Mouse (Mus musculus) hindbrain, embryonic 14.5 days (tissue): ENCODE measurements at regions not wholly inside any gene's neighbourhood (a gene's known extent, or its start where the extent isn't known, plus 50 kb on each side); places are given as distances from the start of the nearest gene placed in this dataset.

Source experiments
- ATAC-seq: fragments of 200-750 bp; cut with Nextera tagmentation; 2 replicates; pipeline ENCODE4 v1.8.0; 2017; ENCODE audit warnings: moderate number of reproducible peaks, mild to moderate bottlenecking, moderate TSS enrichment, moderate library complexity; ENCODE audit not compliant: low FRiP score
- DNase-seq: peaks from one replicate; pipeline ENCODE4 v3.0.0-alpha.2; 2015; ENCODE audit warnings: low spot score
- H3K27ac ChIP-seq: fragments of 300-500 bp; sonication (generic); 2 replicates; pipeline ENCODE4 v1.5.1; 2014; ENCODE audit warnings: mild to moderate bottlenecking, moderate library complexity
- H3K27me3 ChIP-seq: fragments of 300-500 bp; sonication (generic); 2 replicates; pipeline ENCODE4 v1.6.1; 2014; ENCODE audit warnings: mild to moderate bottlenecking, low read length, mixed read lengths; ENCODE audit not compliant: control insufficient read depth, insufficient read depth
- H3K36me3 ChIP-seq: fragments of 300-500 bp; sonication (generic); replicated peaks from 2 replicates; pipeline ENCODE4 v1.6.1; 2014; ENCODE audit not compliant: control insufficient read depth, insufficient read depth
- H3K4me1 ChIP-seq: fragments of 300-500 bp; sonication (generic); replicated peaks from 2 replicates; pipeline ENCODE4 v1.6.1; 2014; ENCODE audit warnings: antibody characterized with exemption, low read length, mixed read lengths; ENCODE audit not compliant: control insufficient read depth, insufficient read depth
- H3K4me2 ChIP-seq: fragments of 300-500 bp; sonication (generic); replicated peaks from 2 replicates; pipeline ENCODE4 v1.6.1; 2014; ENCODE audit warnings: mild to moderate bottlenecking, moderate library complexity
- H3K4me3 ChIP-seq: fragments of 300-500 bp; sonication (generic); replicated peaks from 2 replicates; pipeline ENCODE4 v1.5.1; 2014; ENCODE audit warnings: mild to moderate bottlenecking, low read length
- H3K9ac ChIP-seq: fragments of 300-500 bp; sonication (generic); 2 replicates; pipeline ENCODE4 v1.6.1; 2014
- H3K9me3 ChIP-seq: fragments of 300-500 bp; sonication (generic); 2 replicates; pipeline ENCODE4 v1.6.1; 2016; ENCODE audit warnings: low read length; ENCODE audit not compliant: control insufficient read depth
- WGBS: fragments of 180-500 bp; shearing (Covaris S2); extraction: QIAGEN DNeasy Blood & Tissue Kit; methylation state at CpG from one replicate; pipeline ENCODE4 v1.1.7; 2014; 5-methylcytosine and 5-hydroxymethylcytosine counted together

DNA sequence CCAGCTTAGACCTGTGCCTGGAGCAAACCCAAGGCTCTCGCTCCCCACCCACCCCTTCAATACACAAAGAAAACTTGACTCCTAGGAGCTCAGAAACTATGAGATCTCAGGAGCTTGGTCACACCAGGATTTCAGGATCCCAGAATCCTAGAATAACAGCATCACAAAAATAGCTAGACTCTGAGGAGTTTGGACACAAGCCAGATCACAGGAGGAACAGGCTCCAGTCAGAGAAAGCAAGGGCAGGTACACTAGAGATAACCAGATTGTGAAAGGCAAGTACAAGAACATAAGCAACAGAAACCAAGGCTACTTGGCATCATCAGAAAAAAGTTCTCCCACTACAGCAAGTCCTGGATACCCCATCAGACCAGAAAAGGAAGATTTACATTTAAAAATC is 221.5 kb downstream of the Epha7 start:
- no peak for ATAC-seq
- H3K27me3 ChIP-seq, result no peaks in the 10 kb centered on the region
- H3K27ac ChIP-seq, result no peak overlapping the region
- WGBS, result 95% methylated on average over 1 of the region's 1 CpGs
- H3K9ac ChIP-seq, result no peak overlapping the region
- no peak overlapping the region for H3K4me2 ChIP-seq
- H3K4me1 ChIP-seq, result no peaks in the 10 kb centered on the region
- H3K36me3 ChIP-seq, result no peaks in the 10 kb centered on the region
- H3K9me3 ChIP-seq, result no peaks in the 10 kb centered on the region
- DNase-seq, result no peak
- H3K4me3 ChIP-seq, result no peak overlapping the region

GRCm38 (mm10) chr4:29039993-29040392 is 227.1 kb downstream of the Epha7 start:
- H3K4me1 ChIP-seq, result no peaks in the 10 kb centered on the region
- WGBS, result 64% methylated on average over 1 of the region's 1 CpGs
- H3K9ac ChIP-seq, result no peak overlapping the region
- H3K4me3 ChIP-seq, result no peak overlapping the region
- H3K27ac ChIP-seq, result no peak overlapping the region
- ATAC-seq (no peak), DNase-seq (no peak)
- no peak overlapping the region for H3K4me2 ChIP-seq
- no peaks in the 10 kb centered on the region for H3K36me3 ChIP-seq
- H3K27me3 ChIP-seq, result no peaks in the 10 kb centered on the region
- no peaks in the 10 kb centered on the region for H3K9me3 ChIP-seq

DNA sequence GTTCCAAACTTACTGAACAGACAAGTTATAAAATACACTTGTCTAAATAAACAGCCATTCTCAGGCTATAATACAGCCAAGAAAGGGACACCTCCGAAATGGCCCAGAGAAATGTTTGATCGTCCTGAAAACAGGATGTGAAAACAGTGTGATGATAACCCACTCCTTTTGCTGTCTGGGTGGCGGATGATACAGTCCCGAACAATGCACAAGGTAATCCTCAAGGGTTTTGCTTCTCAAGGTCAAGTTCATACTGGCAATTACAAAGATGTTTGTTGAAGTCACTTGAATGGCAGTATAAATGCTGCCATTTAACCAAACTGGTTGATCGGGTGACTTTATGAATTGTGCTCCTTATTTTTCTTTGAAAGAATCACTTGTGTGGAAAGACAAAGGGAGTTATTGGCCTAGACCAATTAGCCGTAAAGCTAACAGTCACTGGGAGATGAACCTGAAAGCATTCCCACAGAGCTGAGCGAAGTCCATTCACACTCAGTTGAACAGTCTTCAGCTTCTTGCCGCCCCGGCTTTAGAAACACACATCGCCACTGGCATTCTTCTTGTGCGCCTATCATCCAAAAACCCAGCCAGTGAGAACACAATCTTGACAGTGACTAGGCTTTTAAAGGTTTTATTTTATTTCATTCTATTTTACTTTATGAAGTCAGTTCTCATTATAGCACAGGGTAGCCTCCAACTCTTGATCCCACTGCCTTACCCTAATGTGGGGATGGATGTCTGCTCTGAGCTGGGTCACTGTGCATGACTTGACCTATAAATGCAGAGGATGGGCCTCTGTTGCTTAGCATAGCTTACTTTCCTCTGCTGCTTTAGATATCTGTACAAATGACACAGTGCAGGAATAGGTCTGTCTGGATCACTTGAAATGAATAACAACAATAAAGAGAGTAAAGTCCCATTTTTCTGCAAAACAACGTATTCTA is 256.0 kb downstream of the Epha7 start:
- H3K4me2 ChIP-seq, result no peak overlapping the region
- H3K4me1 ChIP-seq, result no peaks in the 10 kb centered on the region
- ATAC-seq (peak; percentile 64; the same call in 1 of the 2 replicates), DNase-seq (no peak)
- H3K36me3 ChIP-seq, result no peaks in the 10 kb centered on the region
- no peaks in the 10 kb centered on the region for H3K9me3 ChIP-seq
- WGBS, result 30% methylated on average over 12 of the region's 12 CpGs
- no peaks in the 10 kb centered on the region for H3K27me3 ChIP-seq
- H3K27ac ChIP-seq, result no peak overlapping the region
- no peak overlapping the region for H3K4me3 ChIP-seq
- H3K9ac ChIP-seq, result no peak overlapping the region

- DNase-seq (no peak), ATAC-seq (no peak)
- no peaks in the 10 kb centered on the region for H3K36me3 ChIP-seq
Observed at GRCm38 (mm10) chr4:29074204-29074603, 261.3 kb downstream of the Epha7 start.

DNA sequence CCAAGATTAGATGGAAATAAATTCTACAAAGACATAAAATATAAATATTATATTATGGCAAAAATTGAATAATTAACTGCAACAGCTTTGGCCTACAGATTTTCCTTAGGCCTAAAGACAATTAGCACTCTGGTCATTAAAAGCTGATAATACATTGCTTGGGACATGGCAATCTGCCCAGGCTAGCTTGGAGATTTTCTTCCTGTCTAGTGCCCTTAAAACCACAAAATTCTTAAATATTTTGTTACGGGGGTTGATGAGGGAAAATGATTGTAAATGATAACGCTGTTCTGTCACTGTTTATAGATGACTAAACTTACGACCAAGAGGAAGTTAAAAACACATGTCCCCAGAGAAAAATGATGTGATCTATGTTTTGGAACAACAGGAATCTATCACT is 261.9 kb downstream of the Epha7 start:
- 83% methylated on average over 3 of the region's 3 CpGs for WGBS
- H3K27me3 ChIP-seq, result no peaks in the 10 kb centered on the region
- no peaks in the 10 kb centered on the region for H3K36me3 ChIP-seq
- no peaks in the 10 kb centered on the region for H3K4me1 ChIP-seq
- ATAC-seq (no peak), DNase-seq (no peak)
- H3K9ac ChIP-seq, result no peak overlapping the region
- no peak overlapping the region for H3K4me3 ChIP-seq
- no peak overlapping the region for H3K27ac ChIP-seq
- H3K9me3 ChIP-seq, result no peaks in the 10 kb centered on the region
- H3K4me2 ChIP-seq, result no peak overlapping the region

More at GRCm38 (mm10) chr4:29074204-29074603, 261.3 kb downstream of the Epha7 start:
- Histone ChIP-seq H3K9ac (no peak overlapping the region), H3K27me3 (no peaks in the 10 kb centered on the region), H3K9me3 (no peaks in the 10 kb centered on the region), H3K27ac (no peak overlapping the region), H3K4me1 (no peaks in the 10 kb centered on the region), H3K4me3 (no peak overlapping the region), H3K4me2 (no peak overlapping the region)

GRCm38 (mm10) chr4:29076683-29077082 is 263.8 kb downstream of the Epha7 start:
- no peaks in the 10 kb centered on the region for H3K9me3 ChIP-seq
- ATAC-seq, result no peak
- no peak overlapping the region for H3K27ac ChIP-seq
- no peak overlapping the region for H3K4me2 ChIP-seq
- no peaks in the 10 kb centered on the region for H3K4me1 ChIP-seq
- no peak overlapping the region for H3K9ac ChIP-seq
- no peaks in the 10 kb centered on the region for H3K27me3 ChIP-seq
- H3K36me3 ChIP-seq, result no peaks in the 10 kb centered on the region
- H3K4me3 ChIP-seq, result no peak overlapping the region
- DNase-seq, result no peak
- WGBS, result 90% methylated on average over 3 of the region's 3 CpGs

DNA sequence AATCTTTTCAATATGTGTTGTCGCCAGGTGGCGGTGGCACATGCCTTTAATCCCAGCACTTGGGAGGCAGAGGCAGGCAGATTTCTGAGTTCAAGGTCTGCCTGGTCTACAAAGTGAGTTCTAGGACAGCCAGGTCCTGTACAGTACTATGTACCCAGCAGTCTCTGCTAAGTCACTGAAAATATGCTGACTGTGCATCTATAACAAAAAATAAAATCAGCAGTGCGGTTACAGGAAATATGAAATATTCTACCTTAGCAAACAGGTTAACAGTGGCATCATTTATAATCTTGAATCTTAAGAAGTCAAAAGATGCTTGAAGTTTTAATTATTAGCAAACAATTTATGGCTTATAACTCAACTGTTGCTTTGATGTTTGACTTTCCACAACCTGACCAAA is 265.5 kb downstream of the Epha7 start:
- no peaks in the 10 kb centered on the region for H3K9me3 ChIP-seq
- no peak overlapping the region for H3K4me2 ChIP-seq
- no peak overlapping the region for H3K9ac ChIP-seq
- no peak overlapping the region for H3K4me3 ChIP-seq
- no peak for DNase-seq
- no peaks in the 10 kb centered on the region for H3K4me1 ChIP-seq
- no peak overlapping the region for H3K27ac ChIP-seq
- no peaks in the 10 kb centered on the region for H3K27me3 ChIP-seq
- 95% methylated on average over 3 of the region's 3 CpGs for WGBS
- H3K36me3 ChIP-seq, result no peaks in the 10 kb centered on the region
- no peak for ATAC-seq

DNA sequence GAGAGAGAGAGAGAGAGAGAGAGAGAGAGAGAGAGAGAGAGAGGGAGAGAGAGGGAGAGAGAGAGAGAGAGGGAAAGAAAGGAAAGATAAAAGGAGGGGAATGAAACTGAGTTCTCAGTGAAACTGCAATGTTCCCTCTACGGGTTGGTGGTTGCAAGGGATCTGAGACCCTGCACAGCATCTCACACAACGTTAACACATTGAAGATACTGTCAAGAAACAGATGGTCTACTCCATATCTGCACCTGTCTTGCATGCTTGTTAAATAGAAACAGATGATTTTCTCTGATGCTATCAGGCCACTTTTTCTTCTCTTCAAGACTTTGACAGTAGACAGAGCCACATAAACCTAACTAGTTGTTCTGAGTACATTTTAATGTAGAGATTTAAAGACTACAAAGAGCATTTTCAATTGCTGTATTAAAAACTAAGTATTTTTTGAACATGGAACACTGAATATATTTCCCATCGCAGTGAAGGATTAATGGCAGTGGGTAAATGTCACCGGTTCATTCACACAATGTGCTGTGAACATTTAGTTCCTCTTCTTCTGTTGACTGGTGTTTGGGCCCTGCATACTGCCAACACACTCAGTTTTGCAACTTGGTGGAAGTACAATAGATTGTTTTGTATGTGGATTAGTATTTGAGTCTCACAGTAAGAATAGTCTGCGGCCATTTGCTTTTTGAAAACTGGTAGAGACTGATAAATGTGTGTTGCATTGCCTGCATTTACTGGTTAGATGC is 270.8 kb downstream of the Epha7 start:
- Histone ChIP-seq H3K27me3 (no peaks in the 10 kb centered on the region), H3K9ac (no peak overlapping the region), H3K27ac (no peak overlapping the region), H3K4me3 (no peak overlapping the region), H3K4me1 (no peaks in the 10 kb centered on the region), H3K36me3 (no peaks in the 10 kb centered on the region), H3K4me2 (no peak overlapping the region), H3K9me3 (no peaks in the 10 kb centered on the region)
- WGBS, result 77% methylated on average over 5 of the region's 5 CpGs
- ATAC-seq (no peak), DNase-seq (no peak)

DNA sequence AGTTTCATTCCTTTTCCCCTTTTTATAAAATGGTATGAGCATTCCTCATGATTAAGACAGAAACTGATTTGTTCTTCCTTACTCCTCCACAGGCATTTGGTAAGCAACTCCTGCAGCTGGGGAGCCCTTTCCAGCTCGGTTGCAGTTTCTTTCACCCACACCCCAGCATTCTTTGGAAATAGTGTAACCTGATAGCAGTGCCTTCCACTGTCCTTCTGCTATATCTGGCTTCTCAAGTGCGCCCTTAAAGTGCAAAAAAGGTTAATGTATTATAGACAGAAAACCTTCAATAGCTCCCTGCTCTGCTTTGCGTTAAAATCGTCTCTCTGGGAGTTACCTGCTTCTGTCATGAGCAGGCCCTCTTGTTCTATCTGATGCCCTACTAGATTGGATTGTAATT is 278.0 kb downstream of the Epha7 start:
- WGBS, result 36% methylated on average over 4 of the region's 4 CpGs
- Histone ChIP-seq H3K4me2 (no peak overlapping the region), H3K36me3 (no peaks in the 10 kb centered on the region)

More for the DNA sequence above, 278.0 kb downstream of the Epha7 start:
- Histone ChIP-seq H3K4me1 (no peaks in the 10 kb centered on the region), H3K27ac (no peak overlapping the region), H3K9me3 (no peaks in the 10 kb centered on the region), H3K4me3 (no peak overlapping the region), H3K9ac (no peak overlapping the region), H3K27me3 (no peaks in the 10 kb centered on the region)
- DNase-seq, result no peak
- no peak for ATAC-seq
